Mouse (Mus musculus) limb, embryonic 14.5 days (tissue): ENCODE measurements around the gene 1700013G24Rik. TPM values are rescaled to one million over a fixed set of nuclear protein-coding genes. Genes with fewer than 3 reads are reported as not detected.

ENCODE experiments used
- ATAC-seq: fragments of 200-750 bp; cut with Nextera tagmentation; 2 replicates; pipeline ENCODE4 v1.8.0; 2017; ENCODE audit warnings: low read depth, moderate number of reproducible peaks, moderate TSS enrichment; ENCODE audit not compliant: low FRiP score
- DNase-seq: peaks from one replicate; pipeline ENCODE4 v3.0.0-alpha.2; 2015; ENCODE audit warnings: low spot score
- H3K27ac ChIP-seq: fragments of 300-500 bp; sonication (generic); replicated peaks from 2 replicates; pipeline ENCODE4 v1.5.1; 2014; ENCODE audit warnings: low read depth, mild to moderate bottlenecking, low read length, moderate library complexity, mixed read lengths
- H3K27me3 ChIP-seq: fragments of 300-500 bp; sonication (generic); 2 replicates; pipeline ENCODE4 v1.6.1; 2014; ENCODE audit warnings: low read length, mixed read lengths; ENCODE audit not compliant: control insufficient read depth, insufficient read depth
- H3K36me3 ChIP-seq: fragments of 300-500 bp; sonication (generic); 2 replicates; pipeline ENCODE4 v1.6.1; 2014; ENCODE audit warnings: mild to moderate bottlenecking, low read length, moderate library complexity, mixed read lengths; ENCODE audit not compliant: control insufficient read depth, insufficient read depth
- H3K4me1 ChIP-seq: fragments of 300-500 bp; sonication (generic); 2 replicates; pipeline ENCODE4 v1.6.1; 2014; ENCODE audit warnings: antibody characterized with exemption, low read length, mixed read lengths; ENCODE audit not compliant: control insufficient read depth, insufficient read depth
- H3K4me2 ChIP-seq: fragments of 300-500 bp; sonication (generic); replicated peaks from 2 replicates; pipeline ENCODE4 v1.6.1; 2014; ENCODE audit warnings: low read depth, mild to moderate bottlenecking, low read length, moderate library complexity; ENCODE audit not compliant: severe bottlenecking
- H3K4me3 ChIP-seq: fragments of 300-500 bp; sonication (generic); replicated peaks from 2 replicates; pipeline ENCODE4 v1.5.1; 2014; ENCODE audit warnings: low read length
- H3K9ac ChIP-seq: fragments of 300-500 bp; sonication (generic); 2 replicates; pipeline ENCODE4 v1.6.1; 2014; ENCODE audit warnings: mild to moderate bottlenecking, low read depth, low read length, moderate library complexity; ENCODE audit not compliant: severe bottlenecking
- H3K9me3 ChIP-seq: fragments of 300-500 bp; sonication (generic); 2 replicates; pipeline ENCODE4 v1.6.1; 2016; ENCODE audit warnings: low read length; ENCODE audit not compliant: control insufficient read depth
- POLR2A ChIP-seq: fragments of 200-500 bp; IDR thresholded peaks from 2 replicates; pipeline ENCODE4 v1.8.0; 2012; ENCODE audit warnings: inconsistent platforms, mild to moderate bottlenecking, moderate library complexity, borderline replicate concordance; ENCODE audit not compliant: insufficient read depth, insufficient read length; ENCODE audit errors: extremely low read depth
- WGBS: fragments of 180-500 bp; shearing (Covaris S2); extraction: QIAGEN DNeasy Blood & Tissue Kit; methylation state at CpG from one replicate; pipeline ENCODE4 v1.1.7; 2014; 5-methylcytosine and 5-hydroxymethylcytosine counted together
- polyA plus RNA-seq, 2 experiments: library from polyadenylated mRNA; depleted of rRNA in 1 of 2; stranded (reverse) in 1 of 2; unstranded in 1 of 2; fragments of >200 nt; fragmentation: Nextera tagmentation in 1 of 2; extraction: Ambion mirVana in 1 of 2; gene quantifications; 2 replicates each; pipeline versions ENCODE4 v1.2.1 to v1.2.3; 2012 to 2014

1700013G24Rik gene
- polyA plus RNA-seq, 2 experiments = 0.23 to 0.30 TPM

DNA sequence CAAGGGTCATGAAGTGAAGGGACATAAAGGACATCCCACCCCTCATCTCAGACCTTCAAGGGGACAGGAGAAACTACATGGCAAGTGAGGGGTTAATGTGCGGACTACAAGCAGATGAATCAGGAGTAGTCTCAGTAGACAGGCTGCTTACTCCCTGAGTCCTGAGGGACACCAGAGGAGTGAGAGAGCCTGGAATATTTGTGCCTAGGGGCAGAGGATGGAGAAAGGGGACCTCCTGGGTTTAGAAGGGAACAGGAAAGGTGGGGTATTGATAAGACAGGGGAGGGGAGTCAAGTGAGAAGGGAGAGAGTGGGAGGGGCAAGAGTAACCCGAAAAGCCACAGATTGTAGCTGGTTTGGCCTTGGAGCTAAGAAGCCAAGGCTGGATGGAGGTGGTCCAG lies 4.4 kb upstream of the 1700013G24Rik start:
- no peaks in the 10 kb centered on the region for H3K9me3 ChIP-seq
- H3K9ac ChIP-seq = no peak overlapping the region
- WGBS = 44% methylated on average over 2 of the region's 2 CpGs
- ATAC-seq (no peak), DNase-seq (no peak)
- no peak for TF ChIP-seq POLR2A
- H3K4me3 ChIP-seq = no peak overlapping the region
- H3K27me3 ChIP-seq = no peaks in the 10 kb centered on the region
- no peaks in the 10 kb centered on the region for H3K36me3 ChIP-seq
- H3K27ac ChIP-seq = no peak overlapping the region; the same call in 1 of the 2 replicates
- peaks cover 9% of the 10 kb centered on the region for H3K4me1 ChIP-seq
- H3K4me2 ChIP-seq = no peak overlapping the region

DNA sequence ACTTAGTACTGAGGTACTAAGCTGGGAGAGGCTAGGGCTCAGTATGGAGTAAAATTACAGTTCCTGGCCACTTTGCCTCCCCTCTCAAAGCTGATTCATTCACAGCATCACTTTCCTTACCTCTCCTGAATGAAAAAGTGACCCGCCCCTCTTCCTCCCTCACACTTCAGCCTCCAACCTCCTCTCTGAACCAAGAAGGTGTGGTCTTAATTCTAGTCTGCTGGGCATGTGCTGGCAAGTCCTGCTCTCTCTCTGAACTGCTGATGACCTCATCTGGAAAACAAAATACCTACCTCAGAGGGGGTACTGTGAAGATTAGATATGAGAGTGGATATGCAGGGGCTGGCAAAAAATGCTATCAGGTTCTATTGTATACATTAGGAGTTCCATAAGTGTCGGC lies 4.0 kb upstream of the 1700013G24Rik start:
- Histone ChIP-seq H3K27ac (no peak overlapping the region), H3K4me2 (no peak overlapping the region), H3K9ac (no peak overlapping the region), H3K9me3 (no peaks in the 10 kb centered on the region), H3K4me3 (no peak overlapping the region), H3K36me3 (no peaks in the 10 kb centered on the region), H3K4me1 (peaks cover 9% of the 10 kb centered on the region), H3K27me3 (no peaks in the 10 kb centered on the region)
- ATAC-seq = no peak
- WGBS = 62% methylated on average over 2 of the region's 2 CpGs
- DNase-seq = no peak
- no peak for TF ChIP-seq POLR2A

DNA sequence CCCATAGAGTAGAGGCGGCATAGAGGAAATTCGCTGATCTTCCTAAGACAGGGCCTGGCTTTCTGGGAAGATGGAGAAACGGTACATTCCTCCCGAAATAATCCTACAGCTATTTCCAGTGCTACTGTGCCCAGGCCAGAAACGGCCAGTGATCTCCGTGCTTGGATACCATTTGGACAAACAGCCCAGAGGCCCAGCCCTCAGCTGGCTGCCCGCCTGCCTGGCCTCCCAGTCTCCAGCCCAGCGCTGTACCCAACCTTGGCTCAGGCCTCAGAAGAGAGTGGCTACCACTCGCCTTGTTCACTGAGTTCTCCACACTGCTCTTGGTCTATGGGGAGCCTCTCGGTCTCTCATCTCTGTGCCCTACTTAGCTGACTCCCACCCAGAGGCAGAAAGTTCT lies 3.4 kb upstream of the 1700013G24Rik start:
- Histone ChIP-seq H3K27ac (no peak overlapping the region), H3K4me1 (peaks cover 9% of the 10 kb centered on the region), H3K9me3 (no peaks in the 10 kb centered on the region), H3K9ac (no peak overlapping the region), H3K4me2 (no peak overlapping the region), H3K4me3 (no peak overlapping the region), H3K36me3 (no peaks in the 10 kb centered on the region), H3K27me3 (no peaks in the 10 kb centered on the region)
- DNase-seq = no peak
- 83% methylated on average over 10 of the region's 10 CpGs for WGBS
- no peak for ATAC-seq
- no peak for TF ChIP-seq POLR2A

DNA sequence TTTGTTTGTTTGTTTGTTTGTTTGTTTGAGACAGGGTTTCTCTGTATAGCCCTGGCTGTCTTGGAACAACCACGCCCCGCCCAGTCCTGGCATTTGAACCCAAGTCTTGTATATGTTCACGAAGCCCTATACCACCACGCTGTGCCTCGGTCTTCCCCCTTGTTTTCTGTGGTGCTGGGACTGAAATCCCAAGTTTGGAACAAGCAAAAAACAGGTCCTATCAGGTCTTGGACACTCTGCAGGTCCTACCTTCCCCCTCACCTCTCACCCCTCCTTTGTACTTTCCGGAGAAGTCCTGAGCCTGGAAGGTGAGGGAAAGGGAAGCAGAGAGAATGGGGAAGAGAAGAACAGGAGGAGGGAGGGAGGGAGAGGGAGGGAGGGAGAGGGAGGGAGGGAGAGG lies 894 bp upstream of the 1700013G24Rik start:
- ATAC-seq (no peak), DNase-seq (no peak)
- Histone ChIP-seq H3K4me2 (no peak overlapping the region), H3K36me3 (no peaks in the 10 kb centered on the region), H3K4me3 (no peak overlapping the region), H3K9me3 (no peaks in the 10 kb centered on the region), H3K27me3 (no peaks in the 10 kb centered on the region), H3K27ac (no peak overlapping the region), H3K4me1 (peaks cover 9% of the 10 kb centered on the region), H3K9ac (no peak overlapping the region)
- 90% methylated on average over 6 of the region's 6 CpGs for WGBS
- no peak for TF ChIP-seq POLR2A

DNA sequence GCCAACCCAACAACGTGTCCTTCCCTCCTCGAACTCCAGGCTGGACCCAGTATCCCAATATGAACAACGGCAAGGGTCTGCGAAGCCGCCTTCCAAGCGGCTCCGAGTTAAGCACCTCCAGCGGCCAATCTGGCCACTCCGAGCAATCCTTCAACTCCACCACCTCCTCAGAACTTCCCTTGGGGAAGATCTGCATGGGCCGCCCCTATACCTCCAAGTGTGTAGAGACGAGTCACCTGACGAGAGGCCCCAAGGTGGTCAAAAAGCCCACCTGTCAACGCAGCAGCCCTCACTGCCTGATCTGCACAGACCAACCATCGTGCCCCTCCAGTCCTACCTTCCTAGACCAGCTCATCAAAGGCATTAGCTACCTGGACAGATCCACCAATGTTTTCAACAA lies 1.5 kb downstream of the 1700013G24Rik start:
- no peak for DNase-seq
- H3K4me2 ChIP-seq = no peak overlapping the region
- ATAC-seq = no peak
- no peak overlapping the region for H3K4me3 ChIP-seq
- H3K9me3 ChIP-seq = no peaks in the 10 kb centered on the region
- H3K36me3 ChIP-seq = no peaks in the 10 kb centered on the region
- H3K27me3 ChIP-seq = no peaks in the 10 kb centered on the region
- no peak overlapping the region for H3K9ac ChIP-seq
- no peak for TF ChIP-seq POLR2A
- WGBS = 89% methylated on average over 14 of the region's 14 CpGs
- no peak overlapping the region for H3K27ac ChIP-seq
- H3K4me1 ChIP-seq = no peaks in the 10 kb centered on the region

DNA sequence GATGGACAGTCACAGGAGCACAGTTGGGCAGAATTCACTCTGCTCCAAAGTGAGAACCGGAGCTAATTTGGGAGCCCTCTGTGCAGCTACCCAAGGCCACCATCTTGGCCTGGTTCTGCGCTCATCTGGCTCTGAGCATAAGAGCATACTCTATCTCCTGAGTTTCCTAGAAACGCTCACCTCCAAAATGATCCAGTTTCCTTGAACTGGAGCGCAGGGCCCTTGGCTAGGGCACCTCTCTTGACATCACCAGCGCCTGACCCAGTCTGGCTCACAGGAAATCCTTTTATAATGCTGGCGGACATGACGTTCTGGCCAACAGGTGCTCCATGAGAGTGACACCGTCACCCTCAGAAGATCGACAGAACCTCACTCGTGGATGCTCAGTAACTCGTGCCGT lies 3.5 kb downstream of the 1700013G24Rik start:
- Histone ChIP-seq H3K4me1 (no peaks in the 10 kb centered on the region), H3K27me3 (no peaks in the 10 kb centered on the region), H3K9me3 (no peaks in the 10 kb centered on the region), H3K9ac (no peak overlapping the region), H3K36me3 (no peaks in the 10 kb centered on the region), H3K4me3 (no peak overlapping the region), H3K4me2 (no peak overlapping the region), H3K27ac (no peak overlapping the region)
- DNase-seq (no peak), ATAC-seq (no peak)
- TF ChIP-seq POLR2A = no peak
- 80% methylated on average over 12 of the region's 12 CpGs for WGBS
